Mouse (Mus musculus): ENCODE measurements at regions not wholly inside any gene's neighbourhood (a gene's known extent, or its start where the extent isn't known, plus 50 kb on each side); places are given as distances from the start of the nearest gene placed in this dataset.

DNA sequence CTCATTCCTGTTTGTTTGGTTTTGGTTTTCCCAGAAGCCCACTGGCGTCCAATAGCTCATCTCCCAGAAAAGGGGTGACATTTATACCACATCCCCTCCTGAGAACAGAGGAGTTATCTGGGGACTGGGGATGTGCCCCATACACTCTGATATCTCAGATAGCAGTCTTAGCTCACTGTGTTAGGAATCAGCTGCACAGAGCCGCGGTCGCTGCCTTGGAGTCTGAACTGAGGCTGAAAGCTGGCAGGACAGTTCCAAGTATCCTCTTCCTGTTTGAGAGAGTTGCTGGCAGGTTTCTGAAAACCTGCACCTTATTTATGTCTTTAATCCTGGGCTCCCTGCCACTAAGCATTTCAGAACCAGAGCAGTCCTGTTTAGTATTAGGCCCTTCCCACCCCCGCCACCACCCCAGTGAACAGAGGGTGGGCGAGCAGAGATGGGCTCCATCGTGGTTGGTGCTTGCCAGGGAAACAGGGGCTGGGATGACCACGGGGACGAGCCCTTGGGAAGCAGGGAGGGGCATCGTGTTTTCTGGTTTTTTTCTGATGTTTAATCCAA lies 163.8 kb downstream of the Chic2 start:
- TF ChIP-seq CTCF (IDR thresholded peaks at IDR 0.05; ENCODE audit: low read depth) (no peak), EP300 (IDR thresholded peaks at IDR 0.05; ENCODE audit: low read depth) (no peak)

All from liver, embryonic 14.5 days (tissue).